In genomic region chr2:120242791-120243467, GRCm38 (mm10) we compare ENCODE assay signal across 18 mouse cellular contexts. TPM values are rescaled to one million over a fixed set of nuclear protein-coding genes. Genes with fewer than 3 reads are reported as not detected.
DNase-seq lines count a peak whose midpoint lies in the region; ATAC-seq and TF ChIP-seq lines count a peak whose summit lies in the region.
"Had no signal": no experiment of that assay in that cellular context is flagged by ENCODE, and none has a peak within 500 bp of the region (broad histone marks: within the 10 kb centered on the region; RNA-seq: fewer than 3 reads in every experiment).

No protein-coding gene starts in this region.

- DNase-seq in forebrain, postnatal 0 days, result no peak
- no peak for DNase-seq in forebrain, embryonic 14.5 days (ENCODE audit: low spot score)
- no peak for DNase-seq in hindbrain, embryonic 14.5 days (ENCODE audit: low spot score)
- no peak for DNase-seq in hindbrain, embryonic 10.5 days (ENCODE audit: low spot score)
- peak; percentile 29 for DNase-seq in right cerebral cortex, postnatal 25 days
- DNase-seq in right cerebral cortex, postnatal 14 days, result no peak
- DNase-seq in urinary bladder, postnatal 4 days (ENCODE audit: low spot score in 2 of 2), result no peak
- DNase-seq in liver, embryonic 11.5 days (ENCODE audit: low spot score), result no peak
- DNase-seq: liver, embryonic 13.5 days; thymus, postnatal 14 days had no signal

- no peak for TF ChIP-seq CTCF in forebrain, postnatal 0 days (IDR thresholded peaks at IDR 0.05; ENCODE audit: low read depth)

- H3K9me3 ChIP-seq in forebrain, postnatal 0 days (ENCODE audit: low read length), result no peaks in the 10 kb centered on the region
- H3K9me3 ChIP-seq in forebrain, embryonic 14.5 days (replicated peaks; ENCODE audit: control insufficient read depth, low read length), result no peaks in the 10 kb centered on the region
- no peaks in the 10 kb centered on the region for H3K9me3 ChIP-seq in hindbrain, embryonic 14.5 days (ENCODE audit: control insufficient read depth, low read length)
- H3K9me3 ChIP-seq in hindbrain, embryonic 10.5 days, result no peaks in the 10 kb centered on the region
- no peaks in the 10 kb centered on the region for H3K9me3 ChIP-seq in liver, embryonic 11.5 days (ENCODE audit: control insufficient read depth, low read length)
- H3K9me3 ChIP-seq: heart, embryonic 10.5 days; liver, embryonic 13.5 days; stomach, embryonic 15.5 days had no signal

- no peak overlapping the region for H3K4me3 ChIP-seq in forebrain, postnatal 0 days (ENCODE audit: low read depth, low read length)
- H3K4me3 ChIP-seq in forebrain, embryonic 14.5 days (ENCODE audit: low read depth, low read length), result no peak overlapping the region
- H3K4me3 ChIP-seq in hindbrain, embryonic 14.5 days (replicated peaks; ENCODE audit: low read length), result no peak overlapping the region
- no peak overlapping the region for H3K4me3 ChIP-seq in hindbrain, embryonic 10.5 days
- H3K4me3 ChIP-seq in liver, embryonic 11.5 days (ENCODE audit: low read depth, low read length), result no peak overlapping the region
- H3K4me3 ChIP-seq: heart, embryonic 10.5 days; liver, embryonic 13.5 days; stomach, embryonic 15.5 days had no signal

- 77% methylated on average over 5 of the region's 5 CpGs for WGBS in forebrain, postnatal 0 days
- WGBS in forebrain, embryonic 14.5 days, result 80% methylated on average over 5 of the region's 5 CpGs
- WGBS in hindbrain, embryonic 14.5 days, result 73% methylated on average over 5 of the region's 5 CpGs
- 70% methylated on average over 5 of the region's 5 CpGs for WGBS in hindbrain, embryonic 10.5 days
- 62% methylated on average over 5 of the region's 5 CpGs for WGBS in liver, embryonic 11.5 days

- H3K27me3 ChIP-seq in forebrain, postnatal 0 days (ENCODE audit: insufficient read depth, low read length), result no peaks in the 10 kb centered on the region
- H3K27me3 ChIP-seq in forebrain, embryonic 14.5 days (replicated peaks; ENCODE audit: control insufficient read depth, insufficient read depth, low read length), result no peaks in the 10 kb centered on the region
- H3K27me3 ChIP-seq in hindbrain, embryonic 14.5 days (ENCODE audit: control insufficient read depth, insufficient read depth, low read length), result 0 out of 2 replicates have a peak, but pooled peaks cover 5% of the 10 kb centered on the region
- peaks cover 31% of the 10 kb centered on the region for H3K27me3 ChIP-seq in hindbrain, embryonic 10.5 days (ENCODE audit: insufficient read depth, poor library complexity, severe bottlenecking)
- H3K27me3 ChIP-seq in liver, embryonic 11.5 days (replicated peaks; ENCODE audit: control insufficient read depth, insufficient read depth, low read length), result peaks cover 38% of the 10 kb centered on the region
- H3K27me3 ChIP-seq: stomach, embryonic 15.5 days had no signal

- peaks cover 11% of the 10 kb centered on the region for H3K4me1 ChIP-seq in forebrain, postnatal 0 days (ENCODE audit: insufficient read depth)
- H3K4me1 ChIP-seq in forebrain, embryonic 14.5 days (ENCODE audit: control insufficient read depth, insufficient read depth, low read length), result no peaks in the 10 kb centered on the region
- H3K4me1 ChIP-seq in hindbrain, embryonic 14.5 days (replicated peaks; ENCODE audit: control insufficient read depth, insufficient read depth, low read length), result 0 out of 2 replicates have a peak, but pooled peaks cover 10% of the 10 kb centered on the region
- peaks cover 4% of the 10 kb centered on the region for H3K4me1 ChIP-seq in hindbrain, embryonic 10.5 days (replicated peaks)
- H3K4me1 ChIP-seq in liver, embryonic 11.5 days (replicated peaks; ENCODE audit: control insufficient read depth, insufficient read depth, low read length), result 0 out of 2 replicates have a peak, but pooled peaks cover 2% of the 10 kb centered on the region

- peak overlapping the region; percentile 59 for H3K4me2 ChIP-seq in forebrain, postnatal 0 days (ENCODE audit: low read depth)
- H3K4me2 ChIP-seq in forebrain, embryonic 14.5 days (ENCODE audit: low read length), result no peak overlapping the region
- H3K4me2 ChIP-seq in hindbrain, embryonic 14.5 days (replicated peaks), result peak overlapping the region; percentile 21; the same call in 1 of the 2 replicates
- no peak overlapping the region for H3K4me2 ChIP-seq in liver, embryonic 11.5 days
- H3K4me2 ChIP-seq: liver, embryonic 13.5 days; stomach, embryonic 15.5 days had no signal

- ATAC-seq in forebrain, postnatal 0 days, result no peak
- no peak for ATAC-seq in forebrain, embryonic 14.5 days
- ATAC-seq in hindbrain, embryonic 14.5 days (ENCODE audit: low FRiP score), result no peak
- ATAC-seq in liver, embryonic 11.5 days (replicated peaks; ENCODE audit: low FRiP score), result no peak
- ATAC-seq: activated CD4-positive, CD25-positive, alpha-beta regulatory T cell, adult 4 months; intestine, postnatal 0 days had no signal

- H3K27ac ChIP-seq in forebrain, postnatal 0 days (ENCODE audit: low read depth, low read length), result no peak overlapping the region
- H3K27ac ChIP-seq in forebrain, embryonic 14.5 days (ENCODE audit: low read depth, low read length), result no peak overlapping the region
- H3K27ac ChIP-seq in hindbrain, embryonic 14.5 days, result no peak overlapping the region
- H3K27ac ChIP-seq in hindbrain, embryonic 10.5 days, result no peak overlapping the region
- H3K27ac ChIP-seq in liver, embryonic 11.5 days (ENCODE audit: low read depth, low read length), result no peak overlapping the region
- H3K27ac ChIP-seq: heart, embryonic 10.5 days; liver, embryonic 13.5 days; stomach, embryonic 15.5 days had no signal

- H3K36me3 ChIP-seq in forebrain, postnatal 0 days (ENCODE audit: insufficient read depth), result no peaks in the 10 kb centered on the region
- no peaks in the 10 kb centered on the region for H3K36me3 ChIP-seq in forebrain, embryonic 14.5 days (ENCODE audit: control insufficient read depth, insufficient read depth, low read length)
- H3K36me3 ChIP-seq in hindbrain, embryonic 14.5 days (replicated peaks; ENCODE audit: control insufficient read depth, insufficient read depth), result no peaks in the 10 kb centered on the region
- no peaks in the 10 kb centered on the region for H3K36me3 ChIP-seq in hindbrain, embryonic 10.5 days
- no peaks in the 10 kb centered on the region for H3K36me3 ChIP-seq in liver, embryonic 11.5 days (ENCODE audit: control insufficient read depth, insufficient read depth, low read length)
- H3K36me3 ChIP-seq: heart, embryonic 10.5 days; liver, embryonic 13.5 days; stomach, embryonic 15.5 days had no signal

- H3K9ac ChIP-seq in forebrain, postnatal 0 days, result 0 out of 2 replicates have a peak overlapping the region, but pooled peaks have one; percentile 3
- H3K9ac ChIP-seq in forebrain, embryonic 14.5 days (ENCODE audit: low read length), result no peak overlapping the region
- H3K9ac ChIP-seq in hindbrain, embryonic 14.5 days, result no peak overlapping the region
- H3K9ac ChIP-seq in liver, embryonic 11.5 days (ENCODE audit: low read depth, low read length), result no peak overlapping the region
- H3K9ac ChIP-seq: liver, embryonic 13.5 days; stomach, embryonic 15.5 days had no signal

RNA-seq across cellular contexts. Expression of gene Pla2g4e, which starts 2.2 kb away (rescaled TPM):
- total RNA-seq in forebrain, postnatal 0 days (2014; rRNA removed), result 10.4 and 13.1 TPM in 2 replicates
- polyA plus RNA-seq in forebrain, postnatal 0 days (2015; fragmentation: Nextera tagmentation; extraction: Ambion mirVana), result 6.6 and 8.6 TPM in 2 replicates
- polyA plus RNA-seq in forebrain, embryonic 14.5 days (2014; fragmentation: Nextera tagmentation; extraction: Ambion mirVana), result 1.1 and 1.7 TPM in 2 replicates
- polyA plus RNA-seq in hindbrain, embryonic 14.5 days (2014; fragmentation: Nextera tagmentation; extraction: Ambion mirVana), result 4.7 and 5.2 TPM in 2 replicates
- 0.21 TPM in 1 of 2 replicates, not detected in the other for polyA plus RNA-seq in hindbrain, embryonic 10.5 days (2016; fragmentation: Nextera tagmentation; extraction: Ambion mirVana)
- polyA plus RNA-seq in liver, embryonic 11.5 days (2014; fragmentation: Nextera tagmentation; extraction: Ambion mirVana), result not detected in 2 replicates
- total RNA-seq: monocyte, adult 5-6 weeks had no signal
- polyA plus RNA-seq: C2C12; large intestine, adult 2 months; liver, embryonic 13.5 days had no signal

RNA-seq across cellular contexts. Expression of gene Pla2g4d, which starts 46.1 kb away (rescaled TPM):
- 0.15 TPM in 1 of 2 replicates, not detected in the other for total RNA-seq in forebrain, postnatal 0 days (2014; rRNA removed)
- 0.07 and 0.21 TPM in 2 replicates for polyA plus RNA-seq in forebrain, postnatal 0 days (2015; fragmentation: Nextera tagmentation; extraction: Ambion mirVana)
- not detected in 2 replicates for polyA plus RNA-seq in forebrain, embryonic 14.5 days (2014; fragmentation: Nextera tagmentation; extraction: Ambion mirVana)
- 0.07 TPM in 1 of 2 replicates, not detected in the other for polyA plus RNA-seq in hindbrain, embryonic 14.5 days (2014; fragmentation: Nextera tagmentation; extraction: Ambion mirVana)
- polyA plus RNA-seq in hindbrain, embryonic 10.5 days (2016; fragmentation: Nextera tagmentation; extraction: Ambion mirVana), result 0.04 TPM in 1 of 2 replicates, not detected in the other
- polyA plus RNA-seq in liver, embryonic 11.5 days (2014; fragmentation: Nextera tagmentation; extraction: Ambion mirVana), result not detected in 2 replicates
- total RNA-seq: left cerebral cortex, postnatal 25 days; monocyte, adult 5-6 weeks had no signal
- polyA plus RNA-seq: activated CD4-positive, CD25-positive, alpha-beta regulatory T cell, adult 4 months; C2C12; heart, embryonic 10.5 days; large intestine, adult 2 months; liver, embryonic 13.5 days; stomach, embryonic 15.5 days had no signal

Comparison
In these comparisons a context has a peak if more than half of its experiments do, and no peak if none do; other contexts are left out.
1. H3K4me2 ChIP-seq: peak in forebrain, postnatal 0 days (single experiment) and hindbrain, embryonic 14.5 days (single experiment); none in forebrain, embryonic 14.5 days (single experiment) and liver, embryonic 11.5 days (single experiment).